Mouse (Mus musculus) cerebellum, adult 2 months (tissue): ENCODE measurements around the gene Spata31d1a. TPM values are rescaled to one million over a fixed set of nuclear protein-coding genes. Genes with fewer than 3 reads are reported as not detected.

Experiments used
- DNase-seq, 2 experiments: peaks; one replicate each; pipeline ENCODE4 v3.0.0; 2021
- H3K27ac ChIP-seq: fragments of 200-500 bp; 2 replicates; pipeline ENCODE4 v1.5.1; 2012; ENCODE audit warnings: low read length, control low read depth, inconsistent platforms; ENCODE audit not compliant: insufficient read depth
- H3K27me3 ChIP-seq: fragments of 200-500 bp; 2 replicates; pipeline ENCODE4 v1.6.1; 2012; ENCODE audit warnings: inconsistent platforms, mild to moderate bottlenecking, low read length, moderate library complexity; ENCODE audit not compliant: control insufficient read depth, insufficient read depth
- H3K4me1 ChIP-seq: fragments of 200-500 bp; 2 replicates; pipeline ENCODE4 v1.6.1; 2011; ENCODE audit warnings: low read length; ENCODE audit not compliant: control insufficient read depth, insufficient read depth
- H3K4me3 ChIP-seq: fragments of 200-500 bp; replicated peaks from 2 replicates; pipeline ENCODE3; 2011; ENCODE audit warnings: mild to moderate bottlenecking, low read depth, low read length, control low read depth; ENCODE audit not compliant: insufficient read depth
- CTCF ChIP-seq: fragments of 200-500 bp; IDR thresholded peaks from 2 replicates; pipeline ENCODE4 v1.5.1; 2011; ENCODE audit warnings: low read depth, mild to moderate bottlenecking, control low read depth, low read length, moderate library complexity, borderline replicate concordance; ENCODE audit not compliant: insufficient read depth
- POLR2A ChIP-seq: fragments of 200-500 bp; IDR thresholded peaks from 2 replicates; pipeline ENCODE4 v1.6.1; 2011; ENCODE audit warnings: low read length, control low read depth, borderline replicate concordance; ENCODE audit not compliant: insufficient read depth
- WGBS: fragments of 180-500 bp; shearing (Covaris S2); methylation state at CpG from one replicate; pipeline ENCODE4 v1.1.7; 2018; 5-methylcytosine and 5-hydroxymethylcytosine counted together
- polyA plus RNA-seq: library from polyadenylated mRNA; depleted of rRNA; stranded (reverse); fragments of >200 nt; gene quantifications from 2 replicates; pipeline ENCODE4 v1.2.3, GENCODE M21; 2012; rRNA removed

Gene Spata31d1a
- polyA plus RNA-seq: 0.03 and 0.25 TPM in 2 replicates

DNA sequence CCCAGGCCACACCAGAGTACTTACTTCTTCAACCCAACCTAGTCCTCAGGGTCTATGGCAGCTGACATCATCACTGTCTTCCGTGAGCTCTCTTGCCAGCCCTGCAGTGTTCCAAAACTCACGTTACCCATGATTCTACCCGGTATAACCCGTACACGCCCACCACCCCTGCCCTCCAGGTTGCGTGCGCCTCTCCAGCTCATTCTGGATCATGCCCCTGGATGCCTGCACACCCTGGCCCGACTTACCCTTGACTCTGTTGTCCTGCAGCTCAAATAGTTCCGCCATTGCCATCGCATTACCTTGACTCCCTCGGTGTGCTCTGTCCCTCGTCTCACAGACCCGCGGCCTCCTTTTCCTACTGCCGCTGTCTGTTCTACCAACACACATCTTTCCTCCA lies at the start of gene Spata31d1a:
TSS of gene Spata31d1a (minus strand) at position 101 of the 400 bp plus-strand sequence.
- no peaks in the 10 kb centered on the region for H3K4me1 ChIP-seq
- H3K4me3 ChIP-seq: no peak within 1 kb of the TSS
- H3K27me3 ChIP-seq: no peaks in the 10 kb centered on the region
- WGBS: 90% methylated on average over 15 of the region's 15 CpGs
- no peak for DNase-seq
- TF ChIP-seq CTCF: no peak
- H3K27ac ChIP-seq: no peak within 1 kb of the TSS

DNA sequence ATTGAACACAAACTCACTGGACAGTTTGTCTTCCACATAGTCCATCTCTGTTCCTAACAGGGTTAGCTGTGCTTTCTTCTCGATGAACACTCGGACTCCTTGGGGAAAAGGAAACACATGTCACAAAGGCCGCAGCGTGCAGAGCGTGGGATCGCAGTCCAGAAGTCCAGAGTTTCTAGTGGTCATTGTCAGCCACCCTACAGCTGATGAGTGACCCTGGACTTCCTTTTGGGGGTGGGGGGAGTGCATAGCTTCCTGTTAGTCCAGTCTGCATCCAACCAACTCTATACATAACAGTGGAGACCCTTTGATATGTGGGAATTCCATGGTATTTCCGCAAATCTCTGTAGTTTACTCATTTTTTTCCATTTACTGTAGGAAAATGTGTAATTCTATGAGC lies 46.8 kb upstream of the Spata31d1a start:
- DNase-seq: no peak
- 92% methylated on average over 7 of the region's 7 CpGs for WGBS
- Histone ChIP-seq H3K27me3 (no peaks in the 10 kb centered on the region), H3K4me3 (no peak overlapping the region), H3K4me1 (no peaks in the 10 kb centered on the region), H3K27ac (no peak overlapping the region)
- no peak for TF ChIP-seq CTCF

DNA sequence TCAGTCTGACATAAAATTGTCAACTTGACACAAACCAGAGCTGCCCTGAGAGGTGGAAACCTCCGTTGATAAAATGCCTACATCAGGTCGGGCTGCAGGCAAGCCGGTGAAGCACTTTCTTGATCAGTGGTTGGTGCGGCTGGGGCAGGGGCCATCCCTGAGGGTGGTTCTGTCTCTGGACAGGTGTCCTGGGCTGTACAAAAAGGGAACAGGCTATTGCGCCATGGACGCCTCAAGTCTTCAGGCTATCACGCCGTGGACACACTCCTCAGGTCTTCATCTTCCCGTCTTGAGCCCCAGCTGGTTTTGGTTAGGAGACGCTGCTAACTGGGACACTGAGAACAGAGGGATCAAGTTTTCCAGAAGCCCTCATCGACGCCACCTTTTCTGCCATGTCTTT lies 40.2 kb upstream of the Spata31d1a start:
- Histone ChIP-seq H3K4me1 (peaks cover 8% of the 10 kb centered on the region), H3K4me3 (no peak overlapping the region), H3K27me3 (no peaks in the 10 kb centered on the region), H3K27ac (no peak overlapping the region)
- DNase-seq: no peak
- WGBS: 90% methylated on average over 12 of the region's 12 CpGs
- no peak for TF ChIP-seq CTCF
- TF ChIP-seq POLR2A: no peak

DNA sequence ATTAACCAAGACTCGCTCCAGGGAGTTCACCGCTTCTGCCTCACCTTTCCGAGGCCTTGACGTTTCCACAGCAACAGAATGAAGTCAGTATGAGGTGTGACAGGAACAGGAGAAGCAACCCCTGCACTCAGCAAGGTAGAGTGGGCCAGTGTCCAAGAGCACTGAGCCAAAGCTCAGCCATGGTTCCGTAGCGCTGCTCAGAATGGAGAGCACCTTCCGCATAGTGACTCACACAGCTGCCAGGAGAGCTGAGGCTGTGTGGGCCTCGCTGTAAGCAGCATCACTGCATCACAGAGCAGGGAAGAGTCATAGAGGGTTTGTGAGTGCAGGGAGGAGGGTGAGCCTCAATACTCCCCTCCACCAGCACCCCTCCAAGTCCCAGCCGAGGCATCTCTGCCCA lies 36.6 kb upstream of the Spata31d1a start, which contains the start of gene 1700014D04Rik:
TSS of gene 1700014D04Rik (minus strand) at position 42 of the 400 bp plus-strand sequence.
- no peak within 1 kb of the TSS for H3K4me3 ChIP-seq
- H3K27ac ChIP-seq: no peak within 1 kb of the TSS
- no peak for DNase-seq
- H3K27me3 ChIP-seq: no peaks in the 10 kb centered on the region
- H3K4me1 ChIP-seq: peaks cover 8% of the 10 kb centered on the region
- 35% methylated on average over 9 of the region's 9 CpGs for WGBS
- TF ChIP-seq CTCF (no peak), POLR2A (no peak)

DNA sequence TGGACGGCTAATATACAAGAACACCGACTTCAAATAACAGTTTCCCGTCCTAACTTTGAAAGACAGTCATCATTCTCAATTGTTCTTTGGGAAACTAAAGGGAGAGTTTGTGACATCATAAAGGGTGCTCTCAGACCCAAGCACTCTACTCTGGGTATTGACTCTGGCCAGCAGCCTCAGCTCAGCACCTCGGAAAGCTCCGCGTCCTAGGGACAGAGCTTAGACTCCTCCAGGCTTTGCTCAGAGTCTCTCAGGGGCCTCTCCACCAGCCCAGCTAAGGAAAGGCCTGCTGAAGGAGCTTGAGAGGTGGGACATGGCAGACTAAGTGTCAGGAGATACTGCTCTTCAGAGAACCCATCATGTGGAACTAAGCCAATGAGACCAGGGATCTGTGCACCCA lies 36.0 kb upstream of the Spata31d1a start:
- TF ChIP-seq CTCF (no peak), POLR2A (no peak)
- no peak overlapping the region for H3K27ac ChIP-seq
- peaks cover 8% of the 10 kb centered on the region for H3K4me1 ChIP-seq
- no peak overlapping the region for H3K4me3 ChIP-seq
- DNase-seq: no peak
- 83% methylated on average over 6 of the region's 6 CpGs for whole genome bisulfite sequencing
- H3K27me3 ChIP-seq: no peaks in the 10 kb centered on the region

DNA sequence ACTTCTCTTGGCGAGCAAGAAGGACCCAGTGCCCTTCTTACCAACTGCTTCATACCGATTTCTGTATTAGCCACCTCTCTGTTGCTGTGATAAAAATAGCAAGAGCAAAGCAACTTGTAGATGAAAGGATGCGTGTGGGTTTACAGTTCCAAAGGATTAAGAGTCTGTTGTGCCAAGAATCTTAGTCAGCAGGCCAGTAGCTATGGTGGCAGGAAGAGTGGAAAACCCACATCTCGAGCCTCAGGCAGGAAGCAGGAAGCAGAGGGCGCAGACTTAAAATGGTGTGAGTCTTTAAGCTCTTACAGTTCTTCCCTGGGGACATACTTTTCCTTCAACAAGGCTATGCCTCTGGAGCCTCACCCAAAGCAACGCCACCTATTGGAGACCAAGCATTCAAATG lies 35.3 kb upstream of the Spata31d1a start:
- no peak for TF ChIP-seq POLR2A
- TF ChIP-seq CTCF: no peak
- no peak for DNase-seq
- H3K27me3 ChIP-seq: no peaks in the 10 kb centered on the region
- WGBS: 78% methylated on average over 6 of the region's 6 CpGs
- peaks cover 8% of the 10 kb centered on the region for H3K4me1 ChIP-seq
- no peak overlapping the region for H3K4me3 ChIP-seq
- no peak overlapping the region for H3K27ac ChIP-seq

DNA sequence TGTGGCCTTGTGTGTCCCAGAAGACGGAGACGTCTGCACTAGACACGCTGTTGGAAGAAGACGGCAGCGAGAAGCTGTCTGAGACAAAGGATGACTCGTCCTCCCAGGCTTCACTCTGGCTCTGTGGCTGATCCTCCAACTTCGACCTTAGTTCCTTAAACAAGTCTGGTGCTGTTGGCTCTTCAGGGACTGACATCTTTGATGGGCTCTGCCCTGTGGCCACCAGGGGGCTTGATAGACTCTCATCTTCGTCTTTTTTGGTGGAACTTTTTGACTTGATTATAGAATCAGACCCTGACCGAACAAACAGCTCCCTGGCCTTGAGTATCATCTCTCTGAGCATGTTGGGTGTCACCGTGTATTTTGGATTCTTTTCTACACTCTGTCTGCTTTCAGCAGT lies 31.6 kb upstream of the Spata31d1a start:
- TF ChIP-seq CTCF (no peak), POLR2A (no peak)
- DNase-seq: no peak
- no peak overlapping the region for H3K4me3 ChIP-seq
- H3K4me1 ChIP-seq: peaks cover 3% of the 10 kb centered on the region
- H3K27me3 ChIP-seq: no peaks in the 10 kb centered on the region
- WGBS: 73% methylated on average over 10 of the region's 10 CpGs
- H3K27ac ChIP-seq: no peak overlapping the region

DNA sequence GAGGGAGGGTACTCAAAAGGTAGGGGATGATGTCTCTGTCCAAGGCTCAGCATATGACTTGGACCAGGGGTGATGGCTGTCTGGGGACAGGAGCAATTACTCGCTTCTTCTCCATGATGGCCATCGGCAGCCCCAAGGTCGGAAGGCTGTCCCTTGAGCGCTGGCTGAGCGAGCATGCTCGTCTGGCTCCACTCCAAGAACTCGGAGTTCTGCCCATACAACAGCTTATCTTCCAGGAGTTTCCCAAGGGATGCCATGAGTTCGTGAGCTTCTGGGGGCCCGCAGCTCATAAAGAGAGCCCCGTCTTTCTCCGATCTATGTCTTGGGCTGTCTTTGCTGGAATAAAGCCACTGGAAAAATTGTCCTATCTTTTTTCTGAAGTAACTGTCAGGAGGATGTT lies 31.0 kb upstream of the Spata31d1a start:
- no peaks in the 10 kb centered on the region for H3K27me3 ChIP-seq
- WGBS: 18% methylated on average over 11 of the region's 11 CpGs
- TF ChIP-seq POLR2A (no peak), CTCF (no peak)
- H3K4me3 ChIP-seq: no peak overlapping the region
- no peak overlapping the region for H3K27ac ChIP-seq
- no peak for DNase-seq
- no peaks in the 10 kb centered on the region; the same call in 1 of the 2 replicates for H3K4me1 ChIP-seq

DNA sequence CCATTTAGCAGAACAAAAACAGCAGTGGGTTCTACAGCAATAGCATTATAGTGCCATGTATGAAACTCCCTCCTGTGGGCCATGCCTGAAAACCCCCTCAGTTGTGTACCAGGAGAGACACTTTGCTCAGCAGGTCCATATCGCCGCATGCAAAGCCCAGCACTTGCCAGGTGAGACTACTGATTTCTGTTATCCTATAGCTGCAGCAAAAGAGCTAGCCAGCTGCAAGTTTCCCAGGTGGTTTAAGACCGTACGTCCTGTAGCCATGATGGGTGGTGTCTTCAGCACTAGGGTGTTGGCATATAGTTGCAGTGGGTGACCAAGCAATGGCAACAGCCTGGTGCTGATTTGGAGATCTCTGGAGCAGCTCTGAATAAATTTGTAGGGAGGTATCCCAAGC lies 29.3 kb upstream of the Spata31d1a start:
- 93% methylated on average over 4 of the region's 4 CpGs for WGBS
- Histone ChIP-seq H3K4me3 (no peak overlapping the region), H3K4me1 (no peaks in the 10 kb centered on the region; the same call in 1 of the 2 replicates), H3K27ac (no peak overlapping the region), H3K27me3 (no peaks in the 10 kb centered on the region)
- TF ChIP-seq POLR2A (no peak), CTCF (no peak)
- DNase-seq: no peak

DNA sequence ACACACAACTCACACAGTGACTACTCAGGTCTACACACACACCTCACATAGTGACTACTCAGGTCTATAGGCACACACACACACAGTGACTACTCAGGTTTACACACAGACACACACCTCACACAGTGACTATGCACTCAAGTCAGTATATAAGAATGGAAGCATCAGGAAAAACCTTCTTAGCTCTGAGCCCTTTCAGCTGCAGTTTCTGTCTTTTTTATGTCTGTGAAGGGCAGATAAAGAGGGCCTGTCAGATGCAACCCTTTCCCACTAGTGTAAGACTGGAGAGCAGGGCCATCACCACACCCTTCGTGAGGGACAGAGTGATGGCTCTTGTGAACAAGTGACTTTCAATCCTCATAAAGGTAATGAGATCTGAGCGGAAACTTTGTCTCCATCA lies 28.3 kb upstream of the Spata31d1a start:
- 85% methylated on average over 2 of the region's 2 CpGs for WGBS
- no peak for DNase-seq
- no peak overlapping the region for H3K27ac ChIP-seq
- H3K4me3 ChIP-seq: no peak overlapping the region
- TF ChIP-seq CTCF (no peak), POLR2A (no peak)
- no peaks in the 10 kb centered on the region; the same call in 1 of the 2 replicates for H3K4me1 ChIP-seq
- no peaks in the 10 kb centered on the region for H3K27me3 ChIP-seq
